Mouse (Mus musculus) lung, embryonic 14.5 days (tissue): ENCODE measurements around the gene Txndc16. TPM values are rescaled to one million over a fixed set of nuclear protein-coding genes. Genes with fewer than 3 reads are reported as not detected.

Source experiments
- ATAC-seq: fragments of 200-750 bp; cut with Nextera tagmentation; 2 replicates; pipeline ENCODE4 v1.8.0; 2017; ENCODE audit warnings: mild to moderate bottlenecking, moderate TSS enrichment, moderate library complexity; ENCODE audit not compliant: insufficient read depth
- DNase-seq: peaks from one replicate; pipeline ENCODE4 v3.0.0-alpha.2; 2015
- H3K27ac ChIP-seq: fragments of 300-500 bp; sonication (generic); 2 replicates; pipeline ENCODE4 v1.5.1; 2014; ENCODE audit warnings: low read depth, mild to moderate bottlenecking, moderate library complexity
- H3K27me3 ChIP-seq: fragments of 300-500 bp; sonication (generic); 2 replicates; pipeline ENCODE4 v1.6.1; 2014; ENCODE audit warnings: low read length, control low read depth; ENCODE audit not compliant: insufficient read depth
- H3K36me3 ChIP-seq: fragments of 300-500 bp; sonication (generic); 2 replicates; pipeline ENCODE4 v1.6.1; 2014; ENCODE audit warnings: control low read depth; ENCODE audit not compliant: insufficient read depth
- H3K4me1 ChIP-seq: fragments of 300-500 bp; sonication (generic); 2 replicates; pipeline ENCODE4 v1.6.1; 2014; ENCODE audit warnings: antibody characterized with exemption, control low read depth; ENCODE audit not compliant: insufficient read depth
- H3K4me2 ChIP-seq: fragments of 300-500 bp; sonication (generic); 2 replicates; pipeline ENCODE4 v1.6.1; 2014; ENCODE audit warnings: mild to moderate bottlenecking
- H3K4me3 ChIP-seq: fragments of 300-500 bp; sonication (generic); 2 replicates; pipeline ENCODE4 v1.5.1; 2014; ENCODE audit warnings: low read depth, low read length
- H3K9ac ChIP-seq: fragments of 300-500 bp; sonication (generic); 2 replicates; pipeline ENCODE4 v1.6.1; 2014
- H3K9me3 ChIP-seq: fragments of 300-500 bp; sonication (generic); 2 replicates; pipeline ENCODE4 v1.6.1; 2016; ENCODE audit warnings: low read depth, low read length, control low read depth
- CTCF ChIP-seq: IDR thresholded peaks from 2 replicates; pipeline ENCODE4 v1.5.1; 2016; ENCODE audit warnings: antibody characterized with exemption, low read depth
- WGBS: fragments of 180-500 bp; shearing (Covaris S2); extraction: QIAGEN DNeasy Blood & Tissue Kit; methylation state at CpG from one replicate; pipeline ENCODE4 v1.1.7; 2014; 5-methylcytosine and 5-hydroxymethylcytosine counted together
- polyA plus RNA-seq: library from polyadenylated mRNA; unstranded; fragments of >200 nt; fragmentation: Nextera tagmentation; extraction: Ambion mirVana; gene quantifications from 2 replicates; pipeline ENCODE4 v1.2.1, GENCODE M21; 2014

Txndc16 gene
- polyA plus RNA-seq, 1 experiment from 2014 or later, result 17.5 TPM

DNA sequence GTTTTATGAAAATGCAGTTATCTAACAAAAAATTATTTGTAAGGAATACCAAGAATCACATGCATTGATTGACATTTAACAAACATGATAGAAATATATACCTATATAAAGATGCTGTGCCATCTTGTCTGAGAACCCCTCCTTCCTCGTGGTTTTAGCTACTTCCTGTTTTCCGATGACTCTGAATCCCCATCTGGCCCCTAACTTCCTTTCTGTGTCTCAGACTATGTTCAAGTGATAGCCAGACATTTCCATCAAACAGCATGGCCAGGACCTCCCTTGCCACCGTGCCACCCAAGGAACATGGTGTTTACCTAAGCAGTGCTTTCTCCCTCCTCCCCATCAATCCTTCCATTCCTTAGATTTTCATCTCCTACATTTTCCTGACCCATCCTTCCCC is 127.8 kb downstream of the Txndc16 start:
- no peak for DNase-seq
- H3K36me3 ChIP-seq, result no peaks in the 10 kb centered on the region
- H3K27me3 ChIP-seq, result no peaks in the 10 kb centered on the region
- no peaks in the 10 kb centered on the region for H3K9me3 ChIP-seq
- no peak overlapping the region for H3K9ac ChIP-seq
- no peak overlapping the region for H3K4me2 ChIP-seq
- no peak overlapping the region for H3K27ac ChIP-seq
- no peaks in the 10 kb centered on the region for H3K4me1 ChIP-seq
- H3K4me3 ChIP-seq, result no peak overlapping the region
- no peak for TF ChIP-seq CTCF
- WGBS, result 70% methylated on average over 3 of the region's 3 CpGs
- ATAC-seq, result no peak

DNA sequence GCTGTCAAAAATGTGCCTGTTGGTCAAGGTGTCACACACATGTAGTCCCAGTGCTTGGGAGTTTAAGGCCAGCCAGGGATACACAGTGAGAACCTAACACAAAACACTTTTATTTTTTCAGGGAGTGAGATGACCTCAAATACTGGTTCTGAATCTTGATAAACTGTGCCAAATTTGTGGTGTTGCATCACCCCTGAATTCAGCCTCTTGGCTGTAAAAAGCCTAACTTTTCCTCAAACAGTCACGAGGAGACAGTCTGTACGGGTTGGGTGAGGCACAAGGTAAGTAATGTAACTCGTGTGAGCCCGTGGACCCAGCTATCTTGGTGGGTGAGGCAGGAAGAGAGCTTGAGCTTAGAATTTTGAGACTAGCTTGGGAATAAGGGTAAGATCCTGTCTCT is 130.1 kb downstream of the Txndc16 start:
- Histone ChIP-seq H3K9ac (no peak overlapping the region), H3K36me3 (no peaks in the 10 kb centered on the region), H3K4me1 (no peaks in the 10 kb centered on the region), H3K27me3 (no peaks in the 10 kb centered on the region), H3K4me2 (no peak overlapping the region), H3K4me3 (no peak overlapping the region), H3K9me3 (no peaks in the 10 kb centered on the region), H3K27ac (no peak overlapping the region)
- TF ChIP-seq CTCF, result no peak
- ATAC-seq, result no peak
- no peak for DNase-seq
- WGBS, result 73% methylated on average over 4 of the region's 4 CpGs

DNA sequence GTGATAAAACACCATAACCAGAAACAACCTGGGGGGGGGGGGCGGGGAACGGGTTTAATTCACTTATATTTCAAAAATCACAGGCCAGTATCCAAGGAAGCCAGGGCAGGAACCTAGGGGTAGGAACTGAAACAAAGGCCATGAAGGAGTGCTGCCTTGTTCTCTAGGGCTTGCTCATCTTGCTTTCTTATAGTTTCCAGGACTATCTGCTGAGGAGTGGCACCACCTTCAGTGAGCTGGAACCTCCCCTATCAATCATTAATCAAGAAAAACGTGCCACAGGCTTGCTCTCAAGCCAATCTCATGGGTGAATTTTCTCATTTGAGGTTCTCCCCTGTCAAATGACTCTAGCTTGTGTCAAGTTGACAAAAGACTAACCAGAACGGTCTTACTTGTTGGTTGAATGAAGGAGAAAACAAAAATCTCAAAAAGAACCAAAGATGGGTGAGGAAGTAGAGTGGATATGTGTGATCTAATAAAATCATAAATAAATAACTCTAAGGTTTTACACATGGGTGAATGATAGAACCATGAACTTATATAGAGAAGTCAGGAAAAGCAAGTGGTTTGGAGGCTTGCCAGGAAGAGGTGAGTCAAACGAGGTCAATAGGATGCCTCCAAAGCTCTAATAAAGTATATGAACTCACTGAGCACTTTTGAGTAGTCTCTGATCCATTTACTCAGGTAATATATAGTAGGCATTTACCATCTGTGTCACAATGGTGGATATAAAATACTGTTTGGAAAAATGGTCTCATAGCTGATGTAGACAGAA is 134.3 kb downstream of the Txndc16 start:
- no peak for TF ChIP-seq CTCF
- Histone ChIP-seq H3K9ac (no peak overlapping the region), H3K27me3 (no peaks in the 10 kb centered on the region), H3K4me3 (no peak overlapping the region), H3K27ac (no peak overlapping the region), H3K9me3 (no peaks in the 10 kb centered on the region), H3K36me3 (no peaks in the 10 kb centered on the region), H3K4me2 (no peak overlapping the region), H3K4me1 (no peaks in the 10 kb centered on the region; the same call in 1 of the 2 replicates)
- DNase-seq, result no peak
- WGBS, result 75% methylated on average over 5 of the region's 5 CpGs
- no peak for ATAC-seq

DNA sequence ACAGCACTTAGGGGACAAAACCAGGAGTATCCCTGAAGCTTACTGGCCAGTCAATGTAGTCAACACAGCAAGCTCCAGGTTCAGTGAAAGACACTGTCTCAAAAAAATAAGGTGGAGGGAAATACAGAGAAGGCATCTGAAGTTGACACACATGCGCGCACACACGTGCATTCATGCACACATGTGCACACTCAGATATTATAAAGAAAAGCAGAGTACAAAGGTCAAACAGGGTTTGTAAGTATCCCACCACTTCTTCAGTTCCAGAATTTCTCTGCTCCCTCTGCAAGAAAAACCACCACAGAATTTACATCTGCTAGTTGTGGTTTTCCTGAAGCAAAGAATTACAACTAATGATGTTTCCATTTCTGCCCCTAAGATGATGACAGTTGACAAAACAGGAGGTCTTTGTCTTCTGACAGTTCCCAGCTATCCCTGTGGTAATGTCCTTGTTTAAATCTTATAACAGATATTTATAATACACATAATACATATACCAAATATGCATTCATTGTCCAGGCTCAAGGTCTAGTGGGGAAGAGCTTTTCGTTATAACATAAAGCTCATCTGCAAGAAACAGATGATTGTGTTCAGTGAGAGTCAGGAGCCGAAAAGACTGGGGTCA is 135.4 kb downstream of the Txndc16 start:
- no peak overlapping the region for H3K9ac ChIP-seq
- WGBS, result 72% methylated on average over 5 of the region's 5 CpGs
- DNase-seq (peak; percentile 76), ATAC-seq (peak; percentile 68; the same call in 1 of the 2 replicates)
- no peak for TF ChIP-seq CTCF
- H3K4me3 ChIP-seq, result no peak overlapping the region
- H3K27ac ChIP-seq, result no peak overlapping the region
- H3K27me3 ChIP-seq, result no peaks in the 10 kb centered on the region
- H3K4me2 ChIP-seq, result no peak overlapping the region
- H3K36me3 ChIP-seq, result no peaks in the 10 kb centered on the region
- no peaks in the 10 kb centered on the region; the same call in 1 of the 2 replicates for H3K4me1 ChIP-seq
- H3K9me3 ChIP-seq, result no peaks in the 10 kb centered on the region

DNA sequence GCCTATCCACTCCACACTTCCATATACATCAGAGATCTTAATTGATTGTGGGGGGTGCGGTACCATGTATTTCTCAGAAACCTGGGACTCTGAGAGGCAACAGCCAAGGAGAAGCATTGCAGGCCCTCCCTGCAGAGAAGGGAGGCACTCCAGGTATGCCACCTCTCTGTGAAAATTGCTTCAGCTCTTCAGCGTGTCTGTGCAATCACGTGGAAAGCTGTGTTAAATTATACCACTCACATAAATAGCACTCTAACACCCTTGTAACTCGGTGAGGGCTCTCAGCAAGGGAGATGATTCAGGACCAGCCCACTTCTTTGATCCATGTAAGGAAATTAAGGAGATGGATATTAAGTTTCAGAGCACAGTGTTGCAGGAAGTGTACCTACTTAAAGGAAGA is 136.6 kb downstream of the Txndc16 start:
- no peak overlapping the region for H3K9ac ChIP-seq
- H3K36me3 ChIP-seq, result no peaks in the 10 kb centered on the region
- no peak overlapping the region for H3K4me2 ChIP-seq
- DNase-seq, result no peak
- H3K4me3 ChIP-seq, result no peak overlapping the region
- H3K27ac ChIP-seq, result no peak overlapping the region
- no peak for TF ChIP-seq CTCF
- no peak for ATAC-seq
- no peaks in the 10 kb centered on the region; the same call in 1 of the 2 replicates for H3K4me1 ChIP-seq
- 54% methylated on average over 4 of the region's 4 CpGs for WGBS
- H3K9me3 ChIP-seq, result no peaks in the 10 kb centered on the region
- H3K27me3 ChIP-seq, result no peaks in the 10 kb centered on the region

Other genes with a start within 250 kb of the Txndc16 start
- gene Ptger2, start 232.1 kb downstream of the Txndc16 start, polyA plus RNA-seq, result 2.8 TPM in 2 replicates
- gene Gpr137c, start 611 bp downstream of the Txndc16 start, polyA plus RNA-seq, result 2.1 and 2.2 TPM in 2 replicates
- gene Ero1l, start 98.4 kb upstream of the Txndc16 start, polyA plus RNA-seq, result 30.1 and 30.8 TPM in 2 replicates
- 186 and 195 TPM in 2 replicates for gene Psmc6, start 109.5 kb upstream of the Txndc16 start, polyA plus RNA-seq
- 71.0 and 74.6 TPM in 2 replicates for gene Styx, start 130.8 kb upstream of the Txndc16 start, polyA plus RNA-seq
- 54.9 and 57.3 TPM in 2 replicates for gene Gnpnat1, start 184.6 kb upstream of the Txndc16 start, polyA plus RNA-seq